Mouse (Mus musculus) thymus, postnatal 4 days (tissue): ENCODE measurements at regions not wholly inside any gene's neighbourhood (a gene's known extent, or its start where the extent isn't known, plus 50 kb on each side); places are given as distances from the start of the nearest gene placed in this dataset.

ENCODE experiments used
- DNase-seq: peaks from one replicate; pipeline ENCODE4 v3.0.0; 2021

- peak; percentile 45 for DNase-seq
Measured at GRCm38 (mm10) chr9:116328201-116328600, 153.0 kb upstream of the Tgfbr2 start.

GRCm38 (mm10) chr9:116327080-116327479 lies 151.9 kb upstream of the Tgfbr2 start:
- no peak for DNase-seq

- DNase-seq: no peak
Measured at GRCm38 (mm10) chr9:116324971-116325370, 149.8 kb upstream of the Tgfbr2 start.

- no peak for DNase-seq
Measured at GRCm38 (mm10) chr9:116323871-116324721, 148.9 kb upstream of the Tgfbr2 start.

- no peak for DNase-seq
Measured at GRCm38 (mm10) chr9:116321908-116322307, 146.7 kb upstream of the Tgfbr2 start.

- DNase-seq: no peak
Measured at GRCm38 (mm10) chr9:116319421-116319820, 144.3 kb upstream of the Tgfbr2 start.

GRCm38 (mm10) chr9:116316582-116317095 lies 141.5 kb upstream of the Tgfbr2 start:
- no peak for DNase-seq

GRCm38 (mm10) chr9:116314803-116315202 lies 139.6 kb upstream of the Tgfbr2 start:
- DNase-seq: no peak

- no peak for DNase-seq
Measured at GRCm38 (mm10) chr9:116313932-116314790, 139.0 kb upstream of the Tgfbr2 start.

GRCm38 (mm10) chr9:116311364-116311763 lies 136.2 kb upstream of the Tgfbr2 start:
- DNase-seq: no peak

- no peak for DNase-seq
Measured at GRCm38 (mm10) chr9:116301602-116302001, 126.4 kb upstream of the Tgfbr2 start.

- no peak for DNase-seq
Measured at GRCm38 (mm10) chr9:116298791-116299190, 123.6 kb upstream of the Tgfbr2 start.

- peak; percentile 23 for DNase-seq
Measured at GRCm38 (mm10) chr9:116296349-116296748, 121.2 kb upstream of the Tgfbr2 start.

- DNase-seq: peak; percentile 79
Measured at GRCm38 (mm10) chr9:116294073-116294472, 118.9 kb upstream of the Tgfbr2 start.

- DNase-seq: peak; percentile 45
Measured at GRCm38 (mm10) chr9:116293110-116293509, 118.0 kb upstream of the Tgfbr2 start.

- no peak for DNase-seq
Measured at GRCm38 (mm10) chr9:116291624-116292023, 116.5 kb upstream of the Tgfbr2 start.

GRCm38 (mm10) chr9:116290896-116291295 lies 115.7 kb upstream of the Tgfbr2 start:
- DNase-seq: no peak

GRCm38 (mm10) chr9:116285691-116286431 lies 110.7 kb upstream of the Tgfbr2 start:
- no peak for DNase-seq

- no peak for DNase-seq
Measured at GRCm38 (mm10) chr9:116283790-116284526, 108.8 kb upstream of the Tgfbr2 start.

- no peak for DNase-seq
Measured at GRCm38 (mm10) chr9:116281654-116282053, 106.5 kb upstream of the Tgfbr2 start.

GRCm38 (mm10) chr9:116280146-116280545 lies 105.0 kb upstream of the Tgfbr2 start:
- DNase-seq: no peak

- DNase-seq: no peak
Measured at GRCm38 (mm10) chr9:116278862-116279261, 103.7 kb upstream of the Tgfbr2 start.
